Mouse (Mus musculus): ENCODE measurements at regions not wholly inside any gene's neighbourhood (a gene's known extent, or its start where the extent isn't known, plus 50 kb on each side); places are given as distances from the start of the nearest gene placed in this dataset.

GRCm38 (mm10) chr5:64710968-64711367, 92.2 kb upstream of the Klf3 start:
- Histone ChIP-seq H3K9me3 (ENCODE audit: control insufficient read depth, low read length) (no peaks in the 10 kb centered on the region), H3K4me1 (ENCODE audit: control insufficient read depth) (peaks cover 50% of the 10 kb centered on the region), H3K27me3 (ENCODE audit: control insufficient read depth) (no peaks in the 10 kb centered on the region), H3K36me3 (ENCODE audit: control insufficient read depth) (no peaks in the 10 kb centered on the region; the same call in 1 of the 2 replicates), H3K4me3 (replicated peaks) (no peak overlapping the region)
- TF ChIP-seq GATA1 (IDR thresholded peaks at IDR 0.05; ENCODE audit: low read length) (no peak), TAL1 (IDR thresholded peaks at IDR 0.05; ENCODE audit: low read length) (no peak)

GRCm38 (mm10) chr5:64714221-64714653, 89.0 kb upstream of the Klf3 start:
- no peaks in the 10 kb centered on the region; the same call in 1 of the 2 replicates for H3K36me3 ChIP-seq (ENCODE audit: control insufficient read depth)
- TF ChIP-seq GATA1 (IDR thresholded peaks at IDR 0.05; ENCODE audit: low read length) = no peak
- TF ChIP-seq TAL1 (IDR thresholded peaks at IDR 0.05; ENCODE audit: low read length) = no peak
- no peaks in the 10 kb centered on the region for H3K9me3 ChIP-seq (ENCODE audit: control insufficient read depth, low read length)
- H3K4me3 ChIP-seq (replicated peaks) = peak overlapping the region; percentile 20
- no peaks in the 10 kb centered on the region for H3K27me3 ChIP-seq (ENCODE audit: control insufficient read depth)
- H3K4me1 ChIP-seq (ENCODE audit: control insufficient read depth) = peaks cover 65% of the 10 kb centered on the region

GRCm38 (mm10) chr5:64714710-64715109, 88.5 kb upstream of the Klf3 start:
- H3K27me3 ChIP-seq (ENCODE audit: control insufficient read depth) = no peaks in the 10 kb centered on the region
- no peaks in the 10 kb centered on the region; the same call in 1 of the 2 replicates for H3K36me3 ChIP-seq (ENCODE audit: control insufficient read depth)
- peaks cover 65% of the 10 kb centered on the region for H3K4me1 ChIP-seq (ENCODE audit: control insufficient read depth)
- H3K4me3 ChIP-seq (replicated peaks) = peak overlapping the region; percentile 58
- TF ChIP-seq TAL1 (IDR thresholded peaks at IDR 0.05; ENCODE audit: low read length) = no peak
- TF ChIP-seq GATA1 (IDR thresholded peaks at IDR 0.05; ENCODE audit: low read length) = peak; percentile 49
- no peaks in the 10 kb centered on the region for H3K9me3 ChIP-seq (ENCODE audit: control insufficient read depth, low read length)

GRCm38 (mm10) chr5:64716551-64716950, 86.6 kb upstream of the Klf3 start:
- no peaks in the 10 kb centered on the region for H3K27me3 ChIP-seq (ENCODE audit: control insufficient read depth)
- no peak for TF ChIP-seq GATA1 (IDR thresholded peaks at IDR 0.05; ENCODE audit: low read length)
- TF ChIP-seq TAL1 (IDR thresholded peaks at IDR 0.05; ENCODE audit: low read length) = no peak
- no peaks in the 10 kb centered on the region for H3K9me3 ChIP-seq (ENCODE audit: control insufficient read depth, low read length)
- H3K36me3 ChIP-seq (ENCODE audit: control insufficient read depth) = no peaks in the 10 kb centered on the region; the same call in 1 of the 2 replicates
- H3K4me3 ChIP-seq (replicated peaks) = no peak overlapping the region
- H3K4me1 ChIP-seq (ENCODE audit: control insufficient read depth) = peaks cover 50% of the 10 kb centered on the region

- Histone ChIP-seq H3K27me3 (ENCODE audit: control insufficient read depth) (no peaks in the 10 kb centered on the region), H3K9me3 (ENCODE audit: control insufficient read depth, low read length) (peaks cover 12% of the 10 kb centered on the region), H3K36me3 (ENCODE audit: control insufficient read depth) (no peaks in the 10 kb centered on the region; the same call in 1 of the 2 replicates), H3K4me3 (replicated peaks) (no peak overlapping the region), H3K4me1 (ENCODE audit: control insufficient read depth) (peaks cover 5% of the 10 kb centered on the region)
- TF ChIP-seq TAL1 (IDR thresholded peaks at IDR 0.05; ENCODE audit: low read length) = no peak
Observed at GRCm38 (mm10) chr5:64722211-64722610, 81.0 kb upstream of the Klf3 start.

GRCm38 (mm10) chr5:64727847-64728246, 75.3 kb upstream of the Klf3 start:
- Histone ChIP-seq H3K4me3 (replicated peaks) (no peak overlapping the region), H3K27me3 (ENCODE audit: control insufficient read depth) (no peaks in the 10 kb centered on the region), H3K9me3 (ENCODE audit: control insufficient read depth, low read length) (peaks cover 12% of the 10 kb centered on the region), H3K4me1 (ENCODE audit: control insufficient read depth) (no peaks in the 10 kb centered on the region), H3K36me3 (ENCODE audit: control insufficient read depth) (no peaks in the 10 kb centered on the region; the same call in 1 of the 2 replicates)
- no peak for TF ChIP-seq TAL1 (IDR thresholded peaks at IDR 0.05; ENCODE audit: low read length)
- no peak for TF ChIP-seq GATA1 (IDR thresholded peaks at IDR 0.05; ENCODE audit: low read length)

- H3K27me3 ChIP-seq (ENCODE audit: control insufficient read depth) = no peaks in the 10 kb centered on the region
- TF ChIP-seq TAL1 (IDR thresholded peaks at IDR 0.05; ENCODE audit: low read length) (no peak), GATA1 (IDR thresholded peaks at IDR 0.05; ENCODE audit: low read length) (no peak)
- no peaks in the 10 kb centered on the region for H3K36me3 ChIP-seq (ENCODE audit: control insufficient read depth)
- H3K4me3 ChIP-seq (replicated peaks) = no peak overlapping the region
- no peaks in the 10 kb centered on the region; the same call in 1 of the 2 replicates for H3K4me1 ChIP-seq (ENCODE audit: control insufficient read depth)
- H3K9me3 ChIP-seq (ENCODE audit: control insufficient read depth, low read length) = no peaks in the 10 kb centered on the region
Observed at GRCm38 (mm10) chr5:64732356-64732755, 70.8 kb upstream of the Klf3 start.

- Histone ChIP-seq H3K27me3 (ENCODE audit: control insufficient read depth) (no peaks in the 10 kb centered on the region), H3K4me1 (ENCODE audit: control insufficient read depth) (peaks cover 2% of the 10 kb centered on the region), H3K4me3 (replicated peaks) (no peak overlapping the region), H3K9me3 (ENCODE audit: control insufficient read depth, low read length) (peaks cover 3% of the 10 kb centered on the region; the same call in 1 of the 2 replicates), H3K36me3 (ENCODE audit: control insufficient read depth) (no peaks in the 10 kb centered on the region)
- TF ChIP-seq GATA1 (IDR thresholded peaks at IDR 0.05; ENCODE audit: low read length) (no peak), TAL1 (IDR thresholded peaks at IDR 0.05; ENCODE audit: low read length) (no peak)
Observed at GRCm38 (mm10) chr5:64736985-64737384, 66.2 kb upstream of the Klf3 start.

GRCm38 (mm10) chr5:64738096-64738780, 65.0 kb upstream of the Klf3 start:
- TF ChIP-seq GATA1 (IDR thresholded peaks at IDR 0.05; ENCODE audit: low read length) (no peak), TAL1 (IDR thresholded peaks at IDR 0.05; ENCODE audit: low read length) (no peak)
- Histone ChIP-seq H3K36me3 (ENCODE audit: control insufficient read depth) (no peaks in the 10 kb centered on the region), H3K9me3 (ENCODE audit: control insufficient read depth, low read length) (peaks cover 3% of the 10 kb centered on the region; the same call in 1 of the 2 replicates), H3K27me3 (ENCODE audit: control insufficient read depth) (no peaks in the 10 kb centered on the region), H3K4me3 (replicated peaks) (no peak overlapping the region), H3K4me1 (ENCODE audit: control insufficient read depth) (peaks cover 2% of the 10 kb centered on the region)

Measured in erythroblast, embryonic 14.5 days (primary cell).